25 mouse cellular contexts compared by ENCODE assay signal in genomic region chr5:84070976-84071375, GRCm38 (mm10).
"Had no signal": no experiment of that assay in that cellular context is flagged by ENCODE, and none has a peak within 500 bp of the region (broad histone marks: within the 10 kb centered on the region; RNA-seq: fewer than 3 reads in every experiment).

No protein-coding gene starts in this region.

- H3K4me2 ChIP-seq: heart, embryonic 12.5 days; hindbrain, embryonic 12.5 days; hindbrain, embryonic 14.5 days; intestine, embryonic 15.5 days; limb, embryonic 12.5 days; liver, embryonic 13.5 days; liver, embryonic 15.5 days had no signal

- H3K4me1 ChIP-seq: heart, embryonic 10.5 days; heart, embryonic 12.5 days; hindbrain, embryonic 10.5 days; hindbrain, embryonic 12.5 days; intestine, embryonic 15.5 days; limb, embryonic 10.5 days; limb, embryonic 12.5 days; liver, embryonic 13.5 days; liver, embryonic 15.5 days had no signal

- H3K9ac ChIP-seq: heart, embryonic 12.5 days; hindbrain, embryonic 12.5 days; hindbrain, embryonic 14.5 days; intestine, embryonic 15.5 days; limb, embryonic 12.5 days; liver, embryonic 13.5 days; liver, embryonic 15.5 days had no signal

- H3K27me3 ChIP-seq: heart, embryonic 12.5 days; hindbrain, embryonic 12.5 days; intestine, embryonic 15.5 days; limb, embryonic 12.5 days; liver, embryonic 13.5 days; liver, embryonic 15.5 days had no signal

- DNase-seq: gastrocnemius, adult 2 months; gastrocnemius, postnatal 10 days; gastrocnemius, postnatal 25 days; heart, adult 18-20 months; heart, postnatal 10 days; heart, postnatal 4 days; kidney, adult 18-20 months; kidney, adult 8-10 months; kidney, postnatal 10 days; kidney, postnatal 25 days; kidney, postnatal 4 days; liver; liver, embryonic 13.5 days had no signal

- H3K4me3 ChIP-seq: gastrocnemius, adult 2 months; heart, embryonic 10.5 days; heart, embryonic 12.5 days; hindbrain, embryonic 10.5 days; hindbrain, embryonic 12.5 days; intestine, embryonic 15.5 days; layer of hippocampus, adult 2 months; limb, embryonic 10.5 days; limb, embryonic 12.5 days; liver, embryonic 13.5 days; liver, embryonic 15.5 days had no signal

- H3K27ac ChIP-seq: gastrocnemius, adult 2 months; heart, embryonic 10.5 days; hindbrain, embryonic 10.5 days; hindbrain, embryonic 12.5 days; hindbrain, embryonic 14.5 days; intestine, embryonic 15.5 days; layer of hippocampus, adult 2 months; limb, embryonic 10.5 days; limb, embryonic 12.5 days; liver, embryonic 13.5 days; liver, embryonic 15.5 days had no signal

- H3K9me3 ChIP-seq: heart, embryonic 10.5 days; heart, embryonic 12.5 days; hindbrain, embryonic 10.5 days; hindbrain, embryonic 12.5 days; intestine, embryonic 15.5 days; limb, embryonic 10.5 days; limb, embryonic 12.5 days; liver, embryonic 13.5 days; liver, embryonic 15.5 days had no signal

- H3K36me3 ChIP-seq: heart, embryonic 10.5 days; heart, embryonic 12.5 days; hindbrain, embryonic 10.5 days; hindbrain, embryonic 12.5 days; intestine, embryonic 15.5 days; limb, embryonic 10.5 days; limb, embryonic 12.5 days; liver, embryonic 13.5 days; liver, embryonic 15.5 days had no signal

- ATAC-seq: inflammation-experienced regulatory T-cells, adult 6 months; intestine, embryonic 15.5 days; intestine, postnatal 0 days had no signal
